Comparison of ENCODE assay signal across 20 mouse cellular contexts in genomic region chr3:75574074-75574473, GRCm38 (mm10).
"Had no signal": no experiment of that assay in that cellular context is flagged by ENCODE, and none has a peak within 500 bp of the region (broad histone marks: within the 10 kb centered on the region; RNA-seq: fewer than 3 reads in every experiment).

No protein-coding gene starts in this region.

- H3K27me3 ChIP-seq: limb, embryonic 12.5 days; liver, embryonic 13.5 days; lung, embryonic 15.5 days; midbrain, embryonic 12.5 days; neural tube, embryonic 15.5 days; stomach, embryonic 15.5 days had no signal

- ATAC-seq: liver, postnatal 0 days had no signal

- H3K9me3 ChIP-seq: limb, embryonic 12.5 days; liver, embryonic 13.5 days; lung, embryonic 15.5 days; midbrain, embryonic 12.5 days; neural tube, embryonic 15.5 days; stomach, embryonic 15.5 days had no signal

- H3K9ac ChIP-seq: limb, embryonic 12.5 days; liver, embryonic 13.5 days; liver, postnatal 0 days; lung, embryonic 15.5 days; midbrain, embryonic 12.5 days; neural tube, embryonic 15.5 days; stomach, embryonic 15.5 days had no signal

- DNase-seq: kidney, adult 11 months; kidney, adult 9 months; kidney, postnatal 10 days; kidney, postnatal 4 days; liver; liver, embryonic 13.5 days; liver, postnatal 0 days; lung, postnatal 14 days; retina, postnatal 1 day; right cerebral cortex, postnatal 4 days; spleen, adult 18-20 months; thymus, adult 2 months; thymus, postnatal 36 days had no signal

- H3K4me3 ChIP-seq: layer of hippocampus, adult 2 months; limb, embryonic 12.5 days; liver, embryonic 13.5 days; lung, embryonic 15.5 days; midbrain, embryonic 12.5 days; neural tube, embryonic 15.5 days; stomach, embryonic 15.5 days had no signal

- H3K4me2 ChIP-seq: limb, embryonic 12.5 days; liver, embryonic 13.5 days; lung, embryonic 15.5 days; midbrain, embryonic 12.5 days; neural tube, embryonic 15.5 days; stomach, embryonic 15.5 days had no signal

- H3K27ac ChIP-seq: layer of hippocampus, adult 2 months; limb, embryonic 12.5 days; liver, embryonic 13.5 days; lung, embryonic 15.5 days; macrophage; midbrain, embryonic 12.5 days; neural tube, embryonic 15.5 days; stomach, embryonic 15.5 days had no signal

- H3K36me3 ChIP-seq: limb, embryonic 12.5 days; liver, embryonic 13.5 days; lung, embryonic 15.5 days; midbrain, embryonic 12.5 days; neural tube, embryonic 15.5 days; stomach, embryonic 15.5 days had no signal

- H3K4me1 ChIP-seq: limb, embryonic 12.5 days; liver, embryonic 13.5 days; lung, embryonic 15.5 days; midbrain, embryonic 12.5 days; neural tube, embryonic 15.5 days; stomach, embryonic 15.5 days had no signal
